Mouse (Mus musculus): ENCODE data around the gene Gcnt2.

Gcnt2 gene

GRCm38 (mm10) chr13:40859652-40860399 is at the start of gene Gcnt2:
Gene Gcnt2 (plus strand): TSS chr13:40859754.
- DNase-seq (ENCODE audit: low spot score in 2 of 2): no peak

GRCm38 (mm10) chr13:40820617-40821016 is 38.9 kb upstream of the Gcnt2 start:
- DNase-seq (ENCODE audit: low spot score in 2 of 2): no peak

DNA sequence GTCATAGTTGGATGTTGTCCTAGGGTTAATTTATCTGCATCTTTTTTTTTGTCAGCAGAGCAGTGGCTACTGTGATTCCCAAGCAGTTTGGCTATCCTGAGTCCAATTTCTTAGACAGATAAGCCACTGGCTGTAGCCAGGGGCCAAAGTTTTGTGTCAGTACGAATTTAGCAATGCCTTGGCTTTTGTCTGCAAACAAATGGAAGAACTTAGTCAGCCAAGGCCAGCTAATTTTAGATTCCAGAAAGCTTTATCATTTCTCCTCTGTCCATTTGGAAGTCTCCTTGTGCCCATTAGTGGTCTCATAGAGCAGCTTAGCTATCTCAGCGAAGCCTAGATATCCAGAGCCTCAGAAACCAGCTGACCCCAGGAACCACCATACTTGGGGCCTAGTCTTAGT is 37.6 kb upstream of the Gcnt2 start:
- DNase-seq (ENCODE audit: low spot score in 2 of 2): no peak

DNA sequence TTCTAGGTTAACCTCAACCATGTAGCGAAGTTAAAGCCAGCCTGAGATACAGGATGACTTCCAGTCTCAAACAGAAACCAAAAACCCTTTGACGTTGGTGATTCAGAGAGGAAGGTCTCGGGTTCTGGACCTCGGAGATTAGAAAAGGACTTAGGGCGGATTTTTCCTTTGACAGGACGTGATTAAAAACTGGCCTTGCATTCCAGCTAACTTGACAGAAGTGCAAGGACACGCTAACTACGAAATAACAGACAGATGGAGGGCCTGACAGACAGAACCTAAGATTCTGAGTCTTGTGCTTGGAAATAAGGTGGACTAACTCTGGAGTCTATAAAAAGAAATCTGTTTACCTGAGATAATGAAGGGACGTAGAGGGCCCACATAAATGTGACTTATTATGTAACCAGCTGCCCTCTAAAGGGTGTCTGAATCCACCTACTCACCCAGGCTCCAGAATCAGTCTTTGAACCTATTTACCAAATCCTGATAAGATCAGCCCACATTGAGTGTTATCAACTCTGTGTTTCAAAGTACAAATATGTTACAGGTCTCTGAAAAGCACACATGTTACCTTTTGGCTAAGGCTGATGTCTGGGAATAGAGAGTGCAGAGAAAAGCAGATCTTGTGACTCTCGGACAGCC is 18.3 kb upstream of the Gcnt2 start:
- DNase-seq (ENCODE audit: low spot score in 2 of 2): no peak

GRCm38 (mm10) chr13:40842141-40842540 is 17.4 kb upstream of the Gcnt2 start:
- DNase-seq (ENCODE audit: low spot score in 2 of 2): no peak

DNA sequence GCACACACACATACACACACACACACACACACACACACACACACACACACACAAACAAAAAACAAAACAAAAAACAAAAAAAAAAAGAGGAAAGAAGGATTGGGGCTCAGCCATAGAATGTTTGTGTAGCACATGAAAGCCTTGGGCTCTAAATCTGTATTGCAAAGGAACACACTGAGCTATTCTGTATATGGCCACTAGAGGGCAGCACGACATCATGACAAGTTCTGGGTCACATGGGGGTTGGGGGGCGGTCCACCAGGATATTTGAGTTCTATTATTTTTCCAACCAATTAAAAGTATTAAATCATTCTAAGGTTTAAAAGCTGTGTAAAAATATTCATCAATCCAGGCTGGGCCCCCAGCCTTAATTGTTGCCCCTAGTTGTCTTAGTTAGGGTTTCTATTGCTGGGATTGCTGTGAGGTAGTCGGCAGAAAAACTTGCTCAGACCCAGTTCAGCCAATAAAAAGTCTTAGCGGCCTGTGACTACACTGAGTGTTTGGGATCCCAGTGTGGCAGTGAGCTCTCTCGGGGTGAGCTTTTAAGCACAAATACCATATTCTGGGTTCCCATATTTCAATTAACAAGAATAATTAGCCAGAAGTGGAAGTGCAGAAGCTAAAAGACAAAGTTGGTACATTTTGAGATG is 16.0 kb upstream of the Gcnt2 start:
- peak; percentile 40 to 67 for DNase-seq (ENCODE audit: low spot score in 2 of 2)

- no peak for DNase-seq (ENCODE audit: low spot score in 2 of 2)
Observed at GRCm38 (mm10) chr13:40844144-40844543, 15.4 kb upstream of the Gcnt2 start.

DNA sequence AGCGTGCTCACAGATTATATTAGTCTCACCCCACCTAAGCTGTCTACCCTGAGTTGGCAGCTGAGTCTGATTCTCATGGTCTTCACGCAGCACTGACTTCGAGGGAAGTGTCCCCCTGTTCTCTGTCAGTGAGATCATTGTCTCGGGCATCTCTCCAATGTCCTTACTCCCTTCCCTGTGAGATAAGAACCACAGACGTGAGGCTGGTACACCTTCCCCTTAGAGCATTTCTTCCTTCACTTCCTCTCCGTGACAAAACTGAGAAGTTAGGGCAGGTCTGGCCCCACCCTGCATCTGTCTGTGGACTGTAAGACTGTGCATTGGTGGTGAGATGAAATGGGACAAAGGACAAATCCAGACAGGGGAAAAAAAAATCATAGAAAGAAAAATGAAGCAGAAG is 13.6 kb upstream of the Gcnt2 start:
- no peak for DNase-seq (ENCODE audit: low spot score in 2 of 2)

- DNase-seq (ENCODE audit: low spot score in 2 of 2): no peak
Observed at GRCm38 (mm10) chr13:40846375-40846774, 13.2 kb upstream of the Gcnt2 start.

GRCm38 (mm10) chr13:40847898-40848297 is 11.7 kb upstream of the Gcnt2 start:
- no peak for DNase-seq (ENCODE audit: low spot score in 2 of 2)

DNA sequence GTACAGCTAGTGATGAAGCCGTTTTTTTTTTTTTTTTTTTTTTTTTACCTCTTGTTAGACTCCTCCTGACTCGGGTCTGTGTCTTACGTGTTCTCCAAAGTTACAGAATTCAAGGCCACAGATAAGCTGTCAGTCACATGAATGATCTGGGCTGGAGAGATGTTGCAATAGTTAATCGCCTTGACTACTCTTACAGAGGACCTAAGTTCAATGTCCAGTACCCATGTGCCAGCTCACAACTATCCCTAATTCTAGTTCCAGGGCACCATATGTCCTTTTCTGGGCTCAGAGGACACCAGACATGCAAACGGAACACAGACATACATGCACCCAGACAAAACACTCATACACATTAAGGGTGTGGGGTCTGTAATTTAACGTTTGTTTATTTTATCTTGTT is 8.9 kb upstream of the Gcnt2 start:
- DNase-seq (ENCODE audit: low spot score in 2 of 2): no peak

- no peak for DNase-seq (ENCODE audit: low spot score in 2 of 2)
Observed at GRCm38 (mm10) chr13:40851281-40851680, 8.3 kb upstream of the Gcnt2 start.

DNA sequence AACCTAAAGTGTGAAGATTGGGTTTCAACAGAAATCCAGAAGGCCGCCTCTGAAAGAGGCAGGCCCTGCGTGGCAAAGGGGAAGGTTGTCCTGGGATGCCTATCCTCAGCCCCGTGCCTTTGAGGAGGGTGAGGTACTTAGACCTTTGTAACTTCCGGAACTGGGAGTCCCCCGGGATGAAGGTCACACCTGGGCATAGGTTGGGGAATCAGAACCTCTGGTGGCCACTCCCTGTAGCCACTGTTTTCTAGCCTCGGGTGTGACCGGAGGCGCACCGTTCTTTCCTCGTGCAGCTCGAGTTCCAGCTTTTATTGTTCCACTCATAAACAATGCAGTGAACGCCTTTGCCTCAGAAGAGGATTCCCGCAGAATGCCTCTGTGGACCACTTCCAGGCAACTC is 7.6 kb upstream of the Gcnt2 start:
- no peak for DNase-seq (ENCODE audit: low spot score in 2 of 2)

GRCm38 (mm10) chr13:40852791-40853190 is 6.8 kb upstream of the Gcnt2 start:
- DNase-seq (ENCODE audit: low spot score in 2 of 2): no peak

DNA sequence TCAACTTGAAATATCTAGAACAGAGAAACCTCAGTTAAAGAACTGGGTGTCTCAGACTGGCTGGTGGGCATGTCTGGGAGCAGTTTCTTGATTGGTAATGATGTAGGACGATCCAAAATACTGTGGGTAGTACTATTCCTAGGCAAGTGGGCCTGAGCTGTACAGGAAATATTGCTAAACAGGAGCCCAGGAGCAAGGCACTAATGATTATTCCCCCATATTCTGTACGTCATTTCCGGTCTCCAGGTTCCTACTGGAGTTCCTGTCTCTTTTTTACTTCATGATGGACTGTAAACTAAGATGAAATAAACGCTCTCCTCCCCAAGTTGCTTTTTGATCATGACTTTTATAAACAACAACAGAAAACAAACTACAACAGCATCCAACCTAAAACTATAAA is 5.7 kb upstream of the Gcnt2 start:
- no peak for DNase-seq (ENCODE audit: low spot score in 2 of 2)

DNA sequence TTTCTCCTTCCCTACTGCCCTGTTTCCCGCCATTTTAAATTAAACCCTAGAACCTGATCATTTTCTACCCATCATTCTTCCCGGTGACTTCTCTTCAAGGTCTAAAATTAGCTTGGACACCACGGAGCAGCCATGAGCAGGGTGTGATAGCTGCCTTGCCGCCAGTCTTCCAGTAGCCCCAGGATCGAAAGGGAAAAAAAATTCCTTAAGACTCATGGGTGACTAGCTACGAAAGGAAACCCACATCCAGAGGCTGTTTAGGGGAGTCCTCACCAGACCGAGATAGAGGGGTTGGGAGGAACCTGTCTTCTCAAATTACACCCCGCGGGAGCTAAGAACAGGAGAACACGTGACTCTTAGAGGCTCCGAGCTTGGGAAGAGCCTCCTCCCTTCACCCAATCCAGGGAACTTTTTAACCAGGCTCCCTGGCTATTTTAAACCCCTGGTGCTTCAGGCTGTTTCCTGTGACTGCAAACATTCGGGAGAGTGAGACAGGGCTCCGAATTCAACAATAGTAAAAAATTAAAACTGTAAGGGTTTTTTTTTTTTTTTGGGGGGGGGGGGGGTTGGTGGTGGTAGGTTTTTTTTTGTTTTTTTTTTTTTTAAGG is 5.0 kb upstream of the Gcnt2 start:
- no peak for DNase-seq (ENCODE audit: low spot score in 2 of 2)

- DNase-seq (ENCODE audit: low spot score in 2 of 2): no peak
Observed at GRCm38 (mm10) chr13:40855266-40855665, 4.3 kb upstream of the Gcnt2 start.

- no peak for DNase-seq (ENCODE audit: low spot score in 2 of 2)
Observed at GRCm38 (mm10) chr13:40856786-40857185, 2.8 kb upstream of the Gcnt2 start.

DNA sequence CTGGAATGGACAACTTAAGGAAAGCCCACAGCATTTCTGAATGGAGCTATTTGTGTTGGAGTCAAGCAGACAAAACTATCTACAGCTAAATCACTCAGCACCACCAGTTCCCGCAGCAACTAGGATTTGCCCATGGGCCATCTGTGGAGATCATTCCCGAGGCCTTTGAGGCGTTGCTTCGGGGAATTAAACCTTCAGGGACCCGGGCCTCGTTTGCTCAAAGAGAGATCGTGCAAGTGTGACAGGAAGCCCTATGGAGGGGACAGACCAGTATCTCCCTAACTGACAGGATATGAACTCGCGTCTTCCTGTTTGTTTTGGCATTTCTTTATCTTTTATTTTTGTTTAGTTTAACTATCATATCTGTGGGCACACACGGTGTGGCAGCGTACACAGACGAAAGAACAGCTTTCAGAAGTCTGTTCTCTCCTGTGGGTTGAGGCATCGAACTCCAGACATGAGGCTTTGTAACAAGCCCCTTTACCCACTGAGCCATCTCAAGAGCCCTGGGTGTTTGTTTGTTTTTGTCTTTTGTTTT is 2.2 kb upstream of the Gcnt2 start:
- DNase-seq (ENCODE audit: low spot score in 2 of 2): no peak

- no peak for DNase-seq (ENCODE audit: low spot score in 2 of 2)
Observed at GRCm38 (mm10) chr13:40859225-40859624, 329 bp upstream of the Gcnt2 start.

DNA sequence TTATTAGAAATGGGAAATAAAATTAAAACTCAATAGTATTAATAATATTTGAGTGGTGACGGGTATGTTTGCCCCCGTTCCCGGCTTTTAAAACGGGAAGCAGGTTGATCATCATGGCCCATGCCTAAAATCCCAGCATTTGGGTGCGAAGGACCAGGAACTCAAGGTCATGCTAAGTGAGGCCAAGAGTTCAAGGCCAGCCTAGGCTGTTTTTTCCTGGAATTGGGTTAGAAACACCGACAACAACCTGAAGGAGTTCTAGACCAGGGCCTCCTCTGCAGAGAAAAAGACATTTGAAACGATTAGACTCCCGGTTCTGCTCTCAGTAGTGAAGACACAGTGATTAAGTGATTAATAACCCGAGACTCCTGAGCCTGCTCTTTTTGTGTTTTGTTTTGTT is 3.5 kb downstream of the Gcnt2 start:
- DNase-seq (ENCODE audit: low spot score in 2 of 2): no peak

- no peak for DNase-seq (ENCODE audit: low spot score in 2 of 2)
Observed at GRCm38 (mm10) chr13:40868844-40869587, 9.5 kb downstream of the Gcnt2 start.
